In the genomic region with DNA sequence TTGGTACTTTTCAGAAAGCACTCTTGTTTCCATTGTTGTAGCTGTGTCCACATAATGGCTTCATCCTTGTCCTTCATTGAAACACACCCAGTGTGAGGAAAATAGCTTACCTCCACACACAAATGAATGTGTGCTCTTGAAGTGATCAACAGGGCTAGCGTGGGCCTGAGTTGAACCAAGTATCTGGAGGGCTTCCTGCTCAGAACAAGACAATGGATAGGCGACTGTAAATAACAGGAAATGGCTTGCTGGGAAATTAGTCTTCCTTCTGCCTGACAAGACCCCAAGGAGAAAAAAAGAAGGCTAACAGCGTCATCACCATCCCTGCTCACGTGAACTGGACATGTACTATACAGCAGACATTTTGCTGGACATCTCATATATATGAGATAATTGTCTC, we compare ENCODE assay signal across 19 mouse cellular contexts.
"Had no signal": no experiment of that assay in that cellular context is flagged by ENCODE, and none has a peak within 500 bp of the region (broad histone marks: within the 10 kb centered on the region; RNA-seq: fewer than 3 reads in every experiment).

No protein-coding gene starts in this region.

- H3K4me3 ChIP-seq: liver, embryonic 12.5 days; lung, embryonic 15.5 days; midbrain, embryonic 10.5 days; midbrain, embryonic 12.5 days; myocyte; neural tube, embryonic 13.5 days; neural tube, embryonic 15.5 days had no signal

- H3K4me2 ChIP-seq: liver, embryonic 12.5 days; lung, embryonic 15.5 days; midbrain, embryonic 12.5 days; neural tube, embryonic 13.5 days; neural tube, embryonic 15.5 days had no signal

- DNase-seq: lung, postnatal 4 days; midbrain, embryonic 14.5 days; retina, postnatal 1 day; right cerebral cortex, adult 18-20 months; right cerebral cortex, postnatal 25 days; right cerebral cortex, postnatal 4 days; spleen, adult 18-20 months; thymus, adult 18-20 months; thymus, postnatal 14 days; thymus, postnatal 36 days had no signal

- ATAC-seq: liver, embryonic 12.5 days; midbrain, embryonic 16.5 days had no signal

- H3K4me1 ChIP-seq: liver, embryonic 12.5 days; midbrain, embryonic 12.5 days; neural tube, embryonic 13.5 days; neural tube, embryonic 15.5 days had no signal

- H3K9me3 ChIP-seq: liver, embryonic 12.5 days; lung, embryonic 15.5 days; midbrain, embryonic 10.5 days; midbrain, embryonic 12.5 days; neural tube, embryonic 13.5 days; neural tube, embryonic 15.5 days had no signal

- H3K27me3 ChIP-seq: liver, embryonic 12.5 days; lung, embryonic 15.5 days; midbrain, embryonic 12.5 days; neural tube, embryonic 13.5 days; neural tube, embryonic 15.5 days had no signal

- H3K9ac ChIP-seq: liver, embryonic 12.5 days; liver, embryonic 14.5 days; lung, embryonic 15.5 days; midbrain, embryonic 12.5 days; neural tube, embryonic 13.5 days; neural tube, embryonic 15.5 days had no signal

- H3K36me3 ChIP-seq: liver, embryonic 12.5 days; lung, embryonic 15.5 days; midbrain, embryonic 10.5 days; midbrain, embryonic 12.5 days; neural tube, embryonic 13.5 days; neural tube, embryonic 15.5 days had no signal

- H3K27ac ChIP-seq: liver, embryonic 12.5 days; liver, embryonic 14.5 days; lung, embryonic 15.5 days; midbrain, embryonic 10.5 days; midbrain, embryonic 12.5 days; neural tube, embryonic 13.5 days; neural tube, embryonic 15.5 days had no signal
